Mouse (Mus musculus) duodenum, adult 2 months (tissue): Measurements from ENCODE around the gene Wfdc3. TPM values are rescaled to one million over a fixed set of nuclear protein-coding genes. Genes with fewer than 3 reads are reported as not detected.

Source experiments
- polyA plus RNA-seq: library from polyadenylated mRNA; depleted of rRNA; stranded (reverse); fragments of >200 nt; gene quantifications from 2 replicates; pipeline ENCODE4 v1.2.3, GENCODE M21; 2012; ENCODE audit warnings: low replicate concordance; rRNA removed

Gene Wfdc3
- polyA plus RNA-seq, result 1.2 TPM in 1 of 2 replicates, not detected in the other

DNA sequence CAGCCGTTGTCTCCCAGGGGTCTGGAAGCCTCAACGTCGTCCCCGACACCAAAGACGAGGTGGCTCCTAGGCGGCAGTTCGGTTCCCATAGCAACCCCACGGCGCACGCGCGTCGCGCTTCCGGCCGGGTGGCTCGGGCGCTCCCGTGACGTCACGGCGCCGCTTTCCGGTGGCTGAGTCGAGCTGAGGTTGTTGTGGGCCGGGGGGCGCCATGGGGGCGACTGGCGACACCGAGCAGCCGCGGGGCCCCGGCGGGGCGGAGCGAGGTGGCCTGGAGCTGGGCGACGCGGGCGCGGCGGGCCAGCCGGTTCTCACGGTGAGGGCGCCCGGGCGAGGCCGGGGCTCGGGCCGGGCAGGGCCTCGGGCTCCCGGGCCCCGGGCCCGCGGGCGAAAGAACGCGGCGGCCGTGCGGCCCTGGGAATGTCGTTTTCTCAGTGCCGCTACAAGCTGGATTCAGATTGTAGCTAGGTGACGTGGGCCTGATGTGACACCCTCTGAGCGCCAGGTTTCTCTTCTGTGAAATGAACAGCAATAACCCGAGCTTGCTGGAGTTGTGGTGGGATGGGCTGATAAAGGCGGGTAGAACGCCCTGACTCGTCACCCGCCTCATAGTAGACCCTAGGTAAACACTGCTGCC lies at the start of gene Wfdc3, which contains the start of gene Dnttip1:
Wfdc3 (minus strand) TSS at position 89 of the 637 bp plus-strand sequence.
Dnttip1 (plus strand) TSS at position 141 of the 637 bp plus-strand sequence.

GRCm38 (mm10) chr2:164785481-164786387 lies 40.0 kb upstream of the Wfdc3 start, which contains the start of gene Snx21:
Gene Snx21 (plus strand): TSS chr2:164785823.

GRCm38 (mm10) chr2:164779481-164780086 lies 33.9 kb upstream of the Wfdc3 start, which contains the start of gene Tnnc2:
Gene Tnnc2 (minus strand): TSS chr2:164779967.

GRCm38 (mm10) chr2:164769258-164770037 lies 23.7 kb upstream of the Wfdc3 start, which contains the start of gene Ube2c:
Gene Ube2c (plus strand): TSS chr2:164769898.

GRCm38 (mm10) chr2:164715005-164715404 lies 30.7 kb downstream of the Wfdc3 start, which contains the start of gene Spint5:
Gene Spint5 (plus strand): TSS chr2:164715305.

GRCm38 (mm10) chr2:164698201-164698600 lies 47.5 kb downstream of the Wfdc3 start, which contains the start of gene Spint4:
Gene Spint4 (plus strand): TSS chr2:164698501.

DNA sequence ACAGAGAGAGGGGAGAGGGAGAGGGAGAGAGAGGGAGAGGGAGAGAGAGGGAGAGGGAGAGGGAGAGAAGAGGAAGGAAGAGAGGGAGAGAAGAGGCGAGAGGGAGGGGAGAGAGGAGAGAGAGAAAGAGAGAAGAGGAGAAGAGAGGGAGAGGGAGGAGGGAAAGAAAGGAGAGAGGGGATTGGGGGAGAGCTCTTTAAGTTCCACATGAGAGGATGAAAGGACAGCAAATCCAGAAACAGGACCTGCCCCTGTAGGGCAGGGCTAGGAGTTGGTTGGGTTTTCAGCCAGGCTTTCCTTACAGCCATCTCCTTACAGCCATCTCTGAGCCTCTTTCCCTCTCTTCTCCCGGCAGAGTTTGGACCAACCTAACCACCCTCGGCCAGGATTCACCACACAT lies 60.9 kb downstream of the Wfdc3 start, which contains the start of gene Wfdc13:
Wfdc13 (plus strand) TSS at position 301 of the 400 bp plus-strand sequence.

Other genes starting within 250 kb of the Wfdc3 start
- 196 and 283 TPM in 2 replicates for gene Pigt, start 248.4 kb downstream of the Wfdc3 start, polyA plus RNA-seq
- 2.4 and 68.3 TPM in 2 replicates for gene Wfdc2, start 183.5 kb downstream of the Wfdc3 start, polyA plus RNA-seq
- gene Spint3, start 172.5 kb downstream of the Wfdc3 start, polyA plus RNA-seq, result not detected in 2 replicates
- not detected in 2 replicates for gene Wfdc6a, start 160.5 kb downstream of the Wfdc3 start, polyA plus RNA-seq
- gene Eppin, start 152.3 kb downstream of the Wfdc3 start, polyA plus RNA-seq, result not detected in 2 replicates
- not detected in 2 replicates for gene Wfdc6b, start 132.4 kb downstream of the Wfdc3 start, polyA plus RNA-seq
- gene Wfdc8, start 132.3 kb downstream of the Wfdc3 start, polyA plus RNA-seq, result not detected in 2 replicates
- 0.16 TPM in 1 of 2 replicates, not detected in the other for gene Wfdc16, start 107.1 kb downstream of the Wfdc3 start, polyA plus RNA-seq
- 1.1 and 3.7 TPM in 2 replicates for gene Wfdc10, start 89.9 kb downstream of the Wfdc3 start, polyA plus RNA-seq
- not detected in 2 replicates for gene Wfdc9, start 89.3 kb downstream of the Wfdc3 start, polyA plus RNA-seq
- gene Wfdc11, start 71.8 kb downstream of the Wfdc3 start, polyA plus RNA-seq, result not detected in 2 replicates
- 0.08 TPM in 1 of 2 replicates, not detected in the other for gene Wfdc13, start 60.8 kb downstream of the Wfdc3 start, polyA plus RNA-seq
- not detected in 2 replicates for gene Spint4, start 47.4 kb downstream of the Wfdc3 start, polyA plus RNA-seq
- gene Spint5, start 30.6 kb downstream of the Wfdc3 start, polyA plus RNA-seq, result not detected in 2 replicates
- gene Dnttip1, start 52 bp upstream of the Wfdc3 start, polyA plus RNA-seq, result 23.0 and 61.4 TPM in 2 replicates
- gene Ube2c, start 24.0 kb upstream of the Wfdc3 start, polyA plus RNA-seq, result 68.5 and 95.4 TPM in 2 replicates
- gene Tnnc2, start 34.0 kb upstream of the Wfdc3 start, polyA plus RNA-seq, result not detected in 2 replicates
- gene Snx21, start 39.9 kb upstream of the Wfdc3 start, polyA plus RNA-seq, result 16.0 and 24.1 TPM in 2 replicates
- gene Acot8, start 59.0 kb upstream of the Wfdc3 start, polyA plus RNA-seq, result 157 and 164 TPM in 2 replicates
- gene Zswim3, start 59.2 kb upstream of the Wfdc3 start, polyA plus RNA-seq, result 1.9 and 2.1 TPM in 2 replicates
- gene Zswim1, start 76.8 kb upstream of the Wfdc3 start, polyA plus RNA-seq, result 7.2 and 8.6 TPM in 2 replicates
- gene Spata25, start 82.6 kb upstream of the Wfdc3 start, polyA plus RNA-seq, result not detected in 2 replicates
- gene Ctsa, start 86.9 kb upstream of the Wfdc3 start, polyA plus RNA-seq, result 283 and 318 TPM in 2 replicates
- gene Neurl2, start 87.5 kb upstream of the Wfdc3 start, polyA plus RNA-seq, result 2.7 and 3.2 TPM in 2 replicates
- 28.5 and 38.0 TPM in 2 replicates for gene Pltp, start 111.8 kb upstream of the Wfdc3 start, polyA plus RNA-seq
- 29.6 and 30.0 TPM in 2 replicates for gene Pcif1, start 133.4 kb upstream of the Wfdc3 start, polyA plus RNA-seq
- gene Zfp335, start 165.8 kb upstream of the Wfdc3 start, polyA plus RNA-seq, result 25.0 and 27.2 TPM in 2 replicates
- gene Mmp9, start 194.8 kb upstream of the Wfdc3 start, polyA plus RNA-seq, result 7.9 and 23.2 TPM in 2 replicates
- 0.52 and 1.1 TPM in 2 replicates for gene Slc12a5, start 214.9 kb upstream of the Wfdc3 start, polyA plus RNA-seq